Mouse (Mus musculus): Measurements from ENCODE around the gene Prss21.

Gene Prss21

DNA sequence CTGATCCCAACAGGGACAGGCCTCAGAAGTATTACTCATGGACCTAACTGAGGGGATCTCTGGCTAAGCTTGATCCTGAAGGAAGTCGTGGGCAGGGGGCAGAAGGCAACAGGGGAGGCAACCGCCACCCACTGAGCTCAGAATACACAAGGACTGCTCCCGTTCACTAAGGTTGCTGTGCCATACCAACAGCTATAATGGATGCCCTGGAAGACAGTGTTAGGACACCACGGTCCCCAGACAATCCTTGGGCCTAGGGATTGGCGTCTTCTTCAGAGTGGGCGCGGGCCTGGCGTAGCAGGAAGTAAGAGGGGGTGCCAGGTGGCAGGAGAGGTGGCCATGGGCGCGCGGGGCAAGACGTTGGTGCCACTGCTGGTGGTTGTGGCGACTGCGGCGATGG, at the start of gene Prss21:
Gene Prss21 (plus strand): TSS at position 301 of the 400 bp plus-strand sequence.
- no peak for DNase-seq

GRCm38 (mm10) chr17:23818579-23818978, 49.3 kb upstream of the Prss21 start:
- no peak for DNase-seq

- peak in 1 of 2 experiments; percentile 17 for DNase-seq
Observed at GRCm38 (mm10) chr17:23819235-23819634, 48.6 kb upstream of the Prss21 start.

GRCm38 (mm10) chr17:23820731-23821130, 47.1 kb upstream of the Prss21 start:
- no peak for DNase-seq

GRCm38 (mm10) chr17:23822094-23822493, 45.8 kb upstream of the Prss21 start:
- DNase-seq = peak in 1 of 2 experiments; percentile 13

- peak in 1 of 2 experiments; percentile 15 for DNase-seq
Observed at GRCm38 (mm10) chr17:23823018-23823417, 44.8 kb upstream of the Prss21 start.

GRCm38 (mm10) chr17:23823614-23824013, 44.2 kb upstream of the Prss21 start:
- DNase-seq = no peak

DNA sequence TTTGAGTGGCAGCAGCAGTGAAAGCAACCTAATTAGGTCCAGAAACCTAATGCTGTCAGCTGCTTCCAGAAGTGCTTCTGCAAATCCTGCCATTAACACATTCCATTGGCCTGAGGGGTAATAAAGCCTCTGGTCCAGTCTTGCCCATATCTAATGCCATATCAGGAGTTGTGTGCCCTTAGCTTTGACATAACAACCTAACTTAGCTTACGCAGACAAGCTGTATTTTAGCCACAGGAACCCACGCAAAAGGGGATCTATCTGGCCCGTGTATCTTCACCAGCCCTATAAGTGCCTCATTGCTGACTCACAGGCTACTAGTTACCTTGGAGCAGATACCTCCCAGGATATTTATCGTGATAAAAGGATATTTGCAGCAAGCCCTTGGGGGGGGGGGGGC, 42.3 kb upstream of the Prss21 start:
- DNase-seq = no peak

DNA sequence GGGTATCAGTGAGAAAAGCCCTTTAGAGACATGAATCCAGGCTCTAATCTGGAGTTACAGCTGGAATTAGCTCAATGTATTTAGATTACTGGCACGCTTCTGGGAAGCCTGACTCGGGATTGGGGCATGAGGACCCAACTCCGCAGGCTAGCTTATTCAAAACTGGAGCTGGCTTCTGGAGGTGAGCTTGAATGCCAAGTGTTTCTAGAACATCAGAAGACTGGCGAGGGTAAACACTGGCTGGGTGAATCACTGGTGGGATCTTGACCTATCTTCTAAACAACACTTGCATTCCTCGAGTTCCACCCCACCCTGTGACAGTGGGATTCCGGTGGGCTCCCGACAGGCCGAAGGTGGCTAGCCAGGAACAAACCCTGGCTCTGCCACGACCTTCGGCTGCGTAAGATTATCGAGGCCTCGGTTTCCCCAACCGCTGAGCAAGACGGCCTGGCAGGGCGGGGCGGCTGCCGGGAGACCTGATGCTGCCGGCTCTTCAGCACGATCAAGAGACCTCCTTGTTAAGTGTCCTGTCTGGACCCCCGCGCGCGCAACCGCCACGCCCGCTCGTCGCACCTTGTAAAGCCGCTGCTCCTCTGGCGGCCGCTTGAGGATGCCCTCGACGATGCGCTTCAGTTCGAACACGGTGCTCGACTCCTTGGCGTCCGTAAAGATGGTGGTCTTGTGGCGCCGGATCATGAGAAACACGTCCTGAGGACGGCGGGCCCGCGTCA, 39.4 kb upstream of the Prss21 start:
- DNase-seq = peak; percentile 69 to 73

DNA sequence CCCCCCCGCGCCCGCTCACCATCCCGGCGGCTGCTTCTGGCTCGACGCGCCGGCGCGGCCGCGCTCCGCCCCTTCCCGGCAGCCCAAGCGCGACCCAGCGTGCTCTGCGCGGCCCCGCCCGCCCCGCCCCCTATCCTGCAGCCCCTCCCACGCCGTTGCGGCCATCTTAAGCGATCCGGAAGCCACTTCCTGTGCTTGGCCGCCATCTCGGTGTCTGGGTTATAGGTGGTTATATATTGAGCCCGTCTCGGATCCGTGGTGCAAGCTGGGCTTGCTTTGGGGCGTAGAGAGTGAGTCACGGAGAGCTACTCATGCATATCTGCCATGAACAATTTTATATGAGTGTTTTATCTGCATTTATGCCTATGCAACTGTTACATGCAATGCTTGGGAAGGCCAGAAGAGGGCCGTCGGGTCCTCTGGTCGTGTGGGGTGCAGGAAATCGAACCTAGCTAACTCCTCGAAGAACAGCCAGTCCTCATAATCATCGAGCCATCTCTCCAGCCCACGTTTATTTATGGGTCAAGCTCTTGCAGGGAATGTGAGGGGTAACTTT, 38.7 kb upstream of the Prss21 start, which contains the start of gene Elob:
Gene Elob (minus strand): TSS at position 73 of the 556 bp plus-strand sequence.
- peak; percentile 84 to 86 for DNase-seq

DNA sequence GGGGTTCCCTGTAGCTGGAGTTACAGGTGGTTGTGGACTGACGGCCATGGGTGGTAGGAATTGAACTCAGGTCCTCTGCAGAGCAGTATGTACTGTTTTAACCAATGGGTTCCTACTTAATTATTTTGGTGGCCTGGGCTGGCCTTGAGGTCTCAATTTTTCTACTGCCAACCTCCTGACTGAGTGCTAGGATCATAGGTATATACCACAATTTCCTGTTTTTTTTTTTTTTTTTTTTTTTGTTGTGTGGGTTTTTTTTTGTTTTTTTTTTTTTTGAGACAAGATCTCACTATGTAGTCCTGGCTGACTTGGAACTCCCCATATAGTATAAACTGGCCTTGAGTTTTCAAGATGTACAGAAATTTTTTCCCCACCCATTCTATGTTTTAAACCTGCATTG, 36.7 kb upstream of the Prss21 start:
- no peak for DNase-seq

GRCm38 (mm10) chr17:23836006-23836575, 31.8 kb upstream of the Prss21 start, which contains the start of gene Prss33:
TSS of gene Prss33 (minus strand) at chr17:23836056.
- DNase-seq = no peak

DNA sequence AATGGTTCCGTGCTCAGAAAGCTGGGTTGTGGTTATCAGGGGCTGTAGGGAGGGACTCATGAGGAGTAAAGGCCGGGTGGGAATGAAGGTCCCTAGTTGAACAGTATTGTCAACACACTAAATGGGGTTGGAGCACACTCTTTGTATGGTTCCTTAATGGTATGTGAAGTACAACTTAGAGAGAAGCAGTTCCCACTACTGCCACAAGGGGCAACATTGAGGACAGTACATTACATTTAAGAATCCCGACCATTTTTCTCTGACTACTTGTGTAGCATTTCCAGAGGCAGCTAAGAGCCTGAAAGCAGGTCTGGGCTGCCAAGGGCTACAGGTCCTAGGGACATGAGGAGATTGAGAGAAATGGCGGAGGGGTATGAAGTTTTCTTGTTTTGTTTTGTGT, 26.7 kb upstream of the Prss21 start:
- DNase-seq = peak; percentile 78

GRCm38 (mm10) chr17:23843141-23843811, 24.6 kb upstream of the Prss21 start:
- peak; percentile 33 to 51 for DNase-seq

DNA sequence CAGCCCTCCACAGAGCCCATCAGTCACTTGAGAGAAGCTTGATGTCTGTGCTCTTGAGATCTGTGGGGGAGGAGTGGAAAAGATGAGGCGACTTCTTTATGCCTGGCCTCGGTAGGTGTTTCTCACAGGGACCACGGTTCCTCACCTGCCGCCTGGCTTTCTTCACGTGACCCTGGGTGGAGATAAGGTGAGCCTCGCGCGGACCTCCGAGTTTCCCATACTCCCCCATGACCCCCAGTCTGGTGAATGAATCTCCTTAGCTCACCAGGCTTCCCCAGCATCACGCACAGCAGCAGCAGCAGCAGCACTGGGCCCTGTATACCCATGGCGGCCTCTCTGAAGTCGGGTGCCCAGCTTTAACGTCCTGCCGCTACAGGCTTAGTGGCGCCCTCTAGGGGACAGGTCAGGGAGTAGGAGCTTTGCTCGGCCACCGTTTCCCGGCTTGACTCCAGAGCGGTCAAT, 24.0 kb upstream of the Prss21 start, which contains the start of the genes Prss32 and Prss41:
Gene Prss32 (plus strand): TSS at position 44 of the 462 bp plus-strand sequence.
Gene Prss41 (minus strand): TSS at position 361 of the 462 bp plus-strand sequence.
- peak; percentile 79 to 80 for DNase-seq

GRCm38 (mm10) chr17:23850028-23850427, 17.8 kb upstream of the Prss21 start:
- DNase-seq = no peak

- peak; percentile 76 to 78 for DNase-seq
Observed at GRCm38 (mm10) chr17:23850853-23851749, 16.8 kb upstream of the Prss21 start.

DNA sequence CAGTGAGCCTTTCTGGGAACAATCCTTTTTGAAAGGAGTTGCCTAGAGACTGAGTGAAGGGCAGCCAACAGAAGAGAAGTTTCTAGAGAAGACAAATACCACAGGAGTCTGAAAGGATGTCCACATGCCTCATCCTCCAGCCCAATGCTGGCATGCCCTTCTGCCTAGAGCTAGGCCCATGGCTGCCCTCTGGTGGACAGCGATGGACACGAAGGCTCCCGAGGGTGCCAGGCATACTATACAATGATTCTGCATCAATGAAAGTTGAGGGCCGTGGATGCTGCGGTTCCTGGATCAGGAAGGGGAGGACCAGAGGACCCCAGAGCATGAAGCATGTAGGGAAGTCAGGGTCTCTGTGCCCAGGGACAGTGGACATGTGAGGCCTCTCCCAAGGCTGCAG, 14.6 kb upstream of the Prss21 start:
- DNase-seq = peak; percentile 66 to 67

DNA sequence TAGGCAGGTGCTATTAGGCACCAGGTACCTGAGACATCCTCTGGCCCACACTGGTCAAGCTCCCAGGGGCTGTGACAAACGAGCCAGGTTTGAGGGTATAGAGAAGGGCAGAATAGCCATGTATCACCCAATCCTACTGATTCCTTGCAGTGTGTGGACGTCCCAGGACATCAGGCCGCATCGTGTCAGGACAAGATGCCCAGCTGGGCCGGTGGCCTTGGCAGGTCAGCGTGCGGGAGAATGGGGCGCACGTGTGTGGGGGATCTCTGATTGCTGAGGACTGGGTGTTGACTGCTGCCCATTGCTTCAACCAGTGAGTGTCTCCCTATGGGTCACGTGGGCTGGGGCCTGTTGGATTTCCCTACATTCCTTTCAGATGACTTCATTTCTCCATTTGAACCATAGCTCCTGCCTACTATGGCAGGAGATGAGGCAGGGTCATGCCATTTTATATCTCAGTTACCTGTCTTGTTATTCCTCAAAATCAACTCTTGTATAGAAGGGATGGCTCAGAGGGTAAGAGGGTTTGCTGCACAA, 13.6 kb upstream of the Prss21 start:
- no peak for DNase-seq

DNA sequence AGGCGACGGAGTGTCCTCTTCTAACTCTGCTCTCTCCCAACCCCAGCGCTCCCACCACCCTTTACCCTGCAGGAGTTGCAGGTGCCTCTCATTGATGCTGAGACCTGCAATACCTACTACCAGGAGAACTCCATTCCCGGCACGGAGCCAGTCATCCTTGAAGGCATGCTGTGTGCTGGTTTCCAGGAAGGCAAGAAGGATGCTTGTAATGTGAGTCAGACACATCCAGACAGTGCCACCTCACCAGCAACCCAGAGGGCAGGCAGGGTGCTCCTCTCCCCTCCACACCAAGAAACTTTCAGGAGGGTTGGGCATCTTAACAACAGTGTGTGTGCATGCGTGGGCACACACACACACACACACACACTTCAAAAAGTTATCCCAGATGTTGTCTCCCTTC, 10.7 kb upstream of the Prss21 start:
- no peak for DNase-seq

DNA sequence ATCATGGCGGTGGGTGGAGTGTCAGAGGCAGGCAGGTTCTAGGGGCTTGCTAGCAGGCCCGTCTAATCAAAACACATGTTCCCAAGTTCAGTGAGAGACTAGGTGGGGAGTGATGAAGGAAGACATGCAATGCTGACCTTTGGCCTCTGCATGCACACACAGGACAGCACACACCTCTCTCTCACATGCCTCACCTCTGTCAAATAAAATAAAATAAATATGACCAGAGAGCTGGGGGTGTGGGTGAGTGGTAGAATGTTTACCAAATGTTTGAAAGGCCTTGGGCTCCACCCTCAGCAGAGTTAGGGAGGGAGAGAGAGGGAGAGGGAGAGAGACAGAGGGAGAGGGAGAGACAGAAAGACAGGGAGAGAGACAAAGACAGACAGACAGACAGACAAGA, 9.9 kb upstream of the Prss21 start:
- no peak for DNase-seq

- no peak for DNase-seq
Observed at GRCm38 (mm10) chr17:23862926-23863325, 4.9 kb upstream of the Prss21 start.

Data from B cell, adult 2 months (primary cell).